Mouse (Mus musculus) brain, embryonic 14.5 days (tissue): ENCODE results near the gene Rxfp1.

Experiments used
- CTCF ChIP-seq: fragments of 200-500 bp; IDR thresholded peaks from 2 replicates; pipeline ENCODE4 v1.5.1; 2012; ENCODE audit warnings: inconsistent platforms, mild to moderate bottlenecking, moderate library complexity, borderline replicate concordance; ENCODE audit not compliant: insufficient read depth, insufficient read length; ENCODE audit errors: extremely low read depth
- POLR2A ChIP-seq: fragments of 200-500 bp; IDR thresholded peaks from 2 replicates; pipeline ENCODE4 v1.6.1; 2012; ENCODE audit warnings: mild to moderate bottlenecking, inconsistent platforms, borderline replicate concordance; ENCODE audit not compliant: poor library complexity, insufficient read depth, insufficient read length, severe bottlenecking; ENCODE audit errors: extremely low read depth

- no peak for TF ChIP-seq CTCF
- TF ChIP-seq POLR2A = no peak
These were observed 109.5 kb downstream of the Rxfp1 start for GRCm38 (mm10) chr3:79628182-79628560.
